Mouse (Mus musculus): ENCODE data around the gene Crat. TPM values are rescaled to one million over a fixed set of nuclear protein-coding genes. Genes with fewer than 3 reads are reported as not detected.

Crat gene
- total RNA-seq, 2 experiments from 2014 or later = 378 to 382 TPM

DNA sequence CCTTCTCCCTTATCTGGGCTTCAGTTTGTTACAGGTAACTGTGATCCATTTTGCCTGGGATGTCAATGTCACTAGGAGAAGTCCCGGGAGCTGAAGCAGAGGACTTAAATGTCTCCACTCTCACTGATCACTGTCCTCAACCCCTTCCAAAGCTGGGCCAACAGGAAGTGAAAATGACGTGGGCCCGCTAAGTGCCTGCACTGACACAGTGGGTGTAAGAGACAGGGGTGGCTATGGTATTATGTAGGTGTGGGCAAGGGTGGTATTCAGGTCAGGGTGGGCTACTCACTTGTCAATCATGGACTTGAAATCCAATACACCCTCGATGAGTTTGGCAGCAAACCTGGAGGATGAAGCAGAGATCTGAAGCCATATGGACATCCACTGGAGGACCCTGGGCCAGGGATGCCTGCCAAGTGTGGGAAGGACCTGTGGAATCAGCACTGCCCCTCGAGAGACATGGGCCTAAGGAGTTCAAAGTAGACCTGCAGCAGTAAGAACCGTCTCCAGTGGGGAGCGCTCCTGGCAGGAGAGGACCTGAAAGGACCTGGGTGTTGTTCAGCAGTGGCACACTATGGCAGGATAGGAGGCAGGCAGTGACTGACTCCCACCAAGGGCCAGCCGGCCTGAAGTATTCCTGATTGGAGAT lies 7.0 kb downstream of the Crat start:
- no peak for DNase-seq (ENCODE audit: low spot score)

DNA sequence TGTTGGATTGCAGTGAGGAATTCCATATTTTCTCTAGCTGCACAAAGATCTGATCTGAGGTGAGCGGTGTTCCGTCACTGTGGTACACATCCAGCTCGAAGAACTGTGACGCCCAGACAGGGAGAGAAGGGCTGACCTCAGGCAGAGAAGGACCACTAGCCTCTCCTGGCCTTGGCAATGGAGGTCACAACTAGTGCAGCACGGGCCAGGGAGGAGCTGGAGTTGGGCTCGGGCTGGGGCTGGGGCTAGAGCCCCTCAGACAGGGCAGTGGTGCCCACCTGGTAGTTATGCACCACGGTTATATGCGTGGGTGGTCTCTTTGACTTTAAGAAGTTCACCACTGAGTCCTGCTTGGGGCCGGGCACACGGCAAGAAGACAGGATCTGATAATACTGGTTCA lies 7.8 kb downstream of the Crat start:
- no peak for DNase-seq (ENCODE audit: low spot score)

DNA sequence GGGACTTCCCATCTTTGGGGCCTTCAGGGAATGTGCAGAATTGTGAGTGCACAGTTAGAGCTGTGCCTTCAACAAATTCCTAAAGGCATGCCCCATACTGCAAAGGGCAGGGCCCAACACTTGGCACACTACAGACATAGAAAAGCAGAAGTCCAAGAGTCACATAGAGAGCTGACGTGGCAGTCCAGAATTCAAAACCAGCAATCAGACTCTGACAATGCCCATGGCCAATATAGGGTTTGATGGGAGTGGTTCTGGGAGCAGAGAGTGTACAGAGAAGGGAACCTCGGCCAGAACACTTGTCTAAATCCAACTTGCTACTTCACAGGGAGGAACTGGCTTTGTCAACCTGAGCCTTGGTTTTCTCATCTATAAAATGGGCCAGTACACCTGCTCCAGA lies 8.4 kb downstream of the Crat start:
- no peak for DNase-seq (ENCODE audit: low spot score)

DNA sequence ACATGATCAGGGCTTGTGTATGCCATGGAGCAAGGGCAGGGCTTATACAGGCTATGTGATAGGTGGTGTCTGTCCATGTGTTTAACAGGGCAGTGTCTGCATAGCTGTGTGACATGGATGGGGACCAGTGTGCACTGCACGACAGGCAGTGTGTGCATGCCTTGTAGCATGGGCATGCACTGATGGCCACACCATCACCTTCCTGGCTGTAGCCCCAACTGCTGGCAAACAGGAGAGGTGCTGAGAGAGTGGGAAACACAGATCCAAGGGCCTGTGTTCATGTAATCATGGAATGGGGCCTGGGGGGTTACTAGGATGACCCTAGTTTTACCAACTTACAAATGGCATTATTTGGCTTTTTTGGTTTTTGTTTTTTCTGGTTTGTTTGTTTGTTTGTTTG lies 11.7 kb downstream of the Crat start:
- no peak for DNase-seq (ENCODE audit: low spot score)

DNA sequence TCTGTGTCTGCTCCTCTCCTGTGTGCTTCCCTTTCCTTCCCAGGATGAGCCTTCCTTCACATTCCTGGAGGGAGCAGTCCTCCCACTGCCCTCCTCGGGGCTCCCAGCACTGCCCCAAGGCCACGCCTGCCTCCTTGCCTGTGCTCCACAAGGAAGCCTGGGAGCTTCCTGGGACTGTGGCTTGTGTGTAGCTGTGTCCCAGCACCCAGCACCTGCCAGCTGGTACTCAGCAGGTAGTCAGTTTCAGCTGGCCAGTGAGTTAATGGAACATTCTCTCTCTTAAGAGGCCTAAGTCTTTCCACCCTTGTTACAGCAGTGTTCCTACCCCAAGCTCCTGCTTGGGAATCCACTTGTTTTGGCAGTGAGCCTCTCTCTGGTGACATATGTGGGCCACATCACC lies 12.8 kb downstream of the Crat start:
- DNase-seq (ENCODE audit: low spot score) = no peak

DNA sequence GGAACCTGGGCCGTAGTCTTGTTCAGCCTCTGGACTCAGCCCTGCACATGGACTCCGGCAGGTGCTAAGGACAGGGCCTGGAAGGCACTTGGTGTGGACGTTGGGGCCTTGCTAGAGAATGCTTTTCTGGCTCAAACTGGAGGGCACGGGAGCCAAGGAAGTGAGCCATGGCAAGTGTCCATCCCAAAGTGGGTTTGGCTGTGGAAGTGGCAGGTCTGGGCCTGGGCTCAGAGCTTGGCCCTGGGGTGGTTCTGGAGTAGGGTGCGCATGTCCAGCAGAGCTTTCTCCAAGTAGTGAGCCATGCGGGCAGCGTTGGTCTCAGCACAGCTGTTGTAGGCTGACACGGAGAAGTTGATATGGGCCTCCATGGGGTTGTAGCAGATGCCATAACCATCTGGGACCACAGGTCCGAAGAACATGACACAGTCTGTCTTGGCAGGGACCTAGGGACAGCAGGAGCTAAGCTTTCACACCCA lies 13.2 kb downstream of the Crat start:
- peak; percentile 77 for DNase-seq (ENCODE audit: low spot score)

DNA sequence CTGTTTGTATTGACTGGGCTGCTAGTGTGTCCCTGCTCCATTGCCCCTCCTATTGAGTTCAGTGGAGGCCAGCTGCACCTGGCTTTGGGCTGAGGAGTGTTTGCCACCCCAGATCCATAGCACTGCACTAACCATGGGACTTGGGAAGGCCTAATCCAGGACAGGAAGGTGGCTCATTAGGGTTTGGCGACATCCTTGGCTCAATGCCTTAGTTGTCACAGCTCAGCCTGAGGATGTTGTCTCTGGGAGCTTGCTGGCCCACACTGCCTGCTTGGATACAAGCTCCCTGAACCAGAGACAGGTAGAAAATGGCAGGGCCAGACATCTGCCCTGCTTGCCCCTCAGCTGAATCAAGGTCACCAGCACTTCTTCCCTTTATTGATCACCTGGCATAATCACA lies 14.0 kb downstream of the Crat start:
- no peak for DNase-seq (ENCODE audit: low spot score)

DNA sequence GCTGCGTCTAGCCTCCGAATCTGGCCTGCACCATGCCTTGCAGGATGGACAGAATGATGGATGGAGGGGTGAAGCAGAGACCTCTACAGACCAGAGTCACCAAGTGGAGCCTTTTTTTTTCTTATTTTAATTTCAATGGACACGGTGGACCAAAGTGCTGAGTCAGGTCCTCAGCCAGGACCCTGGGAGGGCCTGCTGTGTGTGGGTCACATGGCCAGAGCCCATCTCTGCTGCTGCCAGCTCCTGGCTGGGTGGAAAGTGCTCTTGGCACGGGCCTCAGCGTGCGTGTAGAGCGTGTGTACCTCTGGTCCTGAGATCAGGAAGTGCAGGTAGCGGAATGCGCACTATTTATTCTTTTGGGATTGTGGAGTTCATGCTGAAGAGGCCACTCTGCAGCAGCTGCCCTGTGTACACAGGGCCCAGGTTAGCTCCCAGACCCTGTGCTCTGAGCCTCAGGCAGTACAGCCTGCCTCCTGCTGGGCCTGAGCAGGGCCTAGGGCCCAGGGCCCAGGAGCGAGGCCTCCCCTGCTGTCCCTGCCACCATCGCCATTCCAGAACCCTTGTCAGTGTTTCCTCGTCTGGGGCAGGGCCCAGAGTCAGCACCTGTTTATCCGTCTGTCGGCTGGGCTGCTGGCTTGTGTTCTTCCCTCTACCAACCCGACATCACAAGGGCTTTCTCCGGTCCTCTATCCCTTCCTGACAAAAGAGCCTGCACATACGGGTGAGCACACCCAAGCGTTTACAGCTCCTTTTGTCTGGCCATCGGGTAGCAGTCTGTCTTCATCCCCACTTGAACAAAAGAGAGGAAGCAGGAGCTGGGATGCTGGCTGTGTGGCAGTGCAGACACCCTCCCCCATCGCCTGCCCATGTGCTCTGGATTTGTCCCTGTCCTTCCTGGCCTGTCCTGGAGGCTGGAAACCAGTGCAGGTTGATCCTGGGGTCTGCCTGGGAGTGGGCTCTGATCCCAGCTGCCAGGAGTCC lies 16.1 kb downstream of the Crat start:
- no peak for DNase-seq (ENCODE audit: low spot score)

DNA sequence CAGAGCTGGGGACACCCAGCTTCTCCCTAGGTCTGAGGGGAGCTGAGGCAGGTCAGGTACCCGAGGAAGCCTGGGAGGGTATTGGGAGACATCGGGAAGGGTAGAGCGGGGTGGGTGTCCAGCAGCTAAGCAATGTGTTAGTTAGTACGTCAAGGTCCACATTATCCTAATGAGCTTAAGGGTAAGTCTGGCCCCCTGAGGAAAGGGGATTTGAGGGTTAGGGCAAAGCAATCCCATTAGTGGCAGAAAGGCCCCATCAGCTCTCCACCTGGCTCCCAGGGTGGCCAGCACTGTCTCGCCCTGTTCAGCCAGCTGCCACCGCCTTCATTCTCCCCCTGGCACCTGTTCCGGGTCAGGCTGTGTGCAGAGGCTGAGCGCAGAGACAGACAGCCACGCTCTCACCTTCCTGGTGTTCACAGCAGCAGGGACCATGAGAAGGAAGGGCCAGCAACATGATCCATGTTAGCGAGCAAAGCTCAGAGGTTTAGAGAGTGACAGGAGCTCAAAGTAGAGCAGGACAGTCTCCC lies 17.6 kb downstream of the Crat start:
- DNase-seq (ENCODE audit: low spot score) = no peak

DNA sequence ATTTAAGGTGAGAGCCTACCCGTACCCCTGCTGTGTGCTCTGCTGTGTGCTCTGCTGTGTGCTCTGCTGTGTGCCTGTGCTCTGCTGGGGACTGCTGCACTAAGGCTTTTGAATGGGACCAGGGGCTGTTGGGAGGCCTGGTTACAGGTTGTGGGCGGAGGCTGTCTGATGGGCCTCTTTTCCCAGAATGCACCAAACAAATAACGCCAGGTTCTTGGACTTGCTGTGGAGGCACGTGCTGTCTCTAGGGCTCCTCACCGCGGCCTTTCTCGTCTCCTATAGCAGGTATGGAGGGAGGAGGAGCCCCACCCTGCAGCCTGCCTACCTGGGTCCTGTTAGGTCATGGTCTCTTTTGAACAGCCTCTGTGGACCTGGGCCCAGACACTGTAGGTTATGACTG lies 19.4 kb downstream of the Crat start:
- no peak for DNase-seq (ENCODE audit: low spot score)

DNA sequence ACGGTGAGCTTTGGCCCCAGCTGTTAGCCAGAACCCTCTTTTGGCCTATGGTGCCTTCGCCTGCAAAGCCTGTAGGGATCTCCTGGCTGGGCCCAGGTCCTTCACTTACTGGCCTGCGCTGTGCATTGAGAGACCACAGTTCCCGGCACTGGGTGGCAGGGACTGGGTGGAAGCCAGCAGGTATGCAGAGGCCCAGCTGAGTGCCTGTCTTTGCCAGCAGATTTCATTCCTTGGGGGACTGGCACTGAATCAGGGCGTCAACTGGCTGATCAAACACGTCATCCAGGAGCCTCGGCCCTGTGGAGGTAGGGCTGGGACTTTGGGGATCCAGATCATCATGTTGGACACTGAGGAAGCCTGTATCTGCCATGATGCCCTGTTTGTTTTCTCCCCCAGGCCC lies 19.9 kb downstream of the Crat start:
- no peak for DNase-seq (ENCODE audit: low spot score)

DNA sequence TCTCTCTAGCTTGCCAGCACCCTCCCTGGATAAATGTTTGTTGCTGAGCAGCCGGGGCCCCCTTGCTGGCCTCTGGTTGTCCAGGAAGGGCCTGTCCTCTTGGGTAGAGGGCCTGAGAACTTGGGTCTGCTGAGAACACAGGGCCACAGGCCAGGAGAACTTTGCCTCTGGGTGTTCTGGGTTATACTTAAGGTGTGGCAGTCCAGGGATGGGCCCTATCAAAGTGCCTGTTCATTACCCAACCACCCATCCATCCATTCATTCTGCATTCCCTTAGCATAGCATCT lies 22.3 kb downstream of the Crat start:
- DNase-seq (ENCODE audit: low spot score) = no peak

DNA sequence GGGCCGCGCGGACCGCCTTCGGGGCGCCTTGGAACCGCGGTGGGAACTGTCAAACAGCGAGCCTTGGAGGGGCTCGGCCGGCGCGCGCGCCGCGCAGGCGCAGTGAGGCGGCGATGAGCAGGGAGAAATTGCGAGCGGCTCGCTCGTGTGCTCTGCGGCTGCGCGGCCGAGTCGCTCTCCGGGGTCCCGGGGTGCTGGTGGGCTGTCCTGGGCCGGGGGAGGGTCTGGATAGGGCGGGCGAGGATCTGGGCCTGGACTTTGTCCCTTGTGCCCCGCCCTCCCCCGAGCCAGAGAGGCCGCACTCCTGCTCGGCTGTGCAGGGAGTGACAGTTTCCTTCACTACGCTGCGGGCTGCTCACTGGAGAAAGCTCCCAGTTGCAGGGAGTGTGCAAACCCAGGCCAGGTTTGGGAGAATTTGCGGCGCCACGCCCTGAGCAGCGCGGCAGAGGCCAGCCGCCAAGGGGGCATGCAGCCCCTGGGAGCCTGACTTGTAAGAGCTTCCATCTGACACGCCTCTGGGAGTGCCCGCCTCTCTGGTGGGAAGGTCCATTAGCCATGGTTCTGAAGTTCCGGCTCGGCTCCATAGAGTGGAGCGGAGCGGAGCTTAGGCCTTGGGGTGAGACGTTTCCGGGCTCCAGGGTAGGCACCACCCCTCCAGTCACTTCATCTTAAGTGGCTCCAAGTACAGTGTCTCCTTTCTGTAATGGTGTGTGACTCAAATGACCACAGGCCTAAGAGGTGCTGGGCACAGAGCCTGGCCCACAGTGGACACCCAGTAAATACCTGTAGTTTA lies 22.8 kb downstream of the Crat start:
- DNase-seq (ENCODE audit: low spot score) = peak; percentile 80

DNA sequence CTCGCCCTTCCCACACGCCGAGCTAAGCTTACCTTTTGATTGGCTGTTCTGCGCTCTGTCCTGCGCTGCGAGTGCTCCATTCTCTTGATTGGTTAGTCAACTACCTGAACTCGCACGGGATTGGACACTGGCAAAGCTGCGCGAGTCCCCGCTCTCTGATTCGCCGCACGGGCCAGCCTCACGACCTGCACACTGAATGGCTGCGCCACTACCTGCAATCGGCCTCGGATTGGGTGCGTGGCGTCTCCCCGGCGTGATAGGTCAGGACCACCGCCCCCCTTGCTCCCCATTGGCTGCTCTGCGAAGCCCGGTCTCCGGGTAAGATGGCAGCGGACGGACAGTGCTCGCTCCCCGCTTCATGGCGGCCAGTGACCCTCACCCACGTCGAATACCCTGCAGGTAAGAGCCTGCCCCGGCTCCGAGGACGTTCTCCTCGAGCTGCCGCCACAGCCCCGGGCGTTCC lies 23.5 kb downstream of the Crat start, which contains the start of gene Dolpp1:
Gene Dolpp1, plus strand, starts transcription at position 141 of the 463 bp plus-strand sequence.
- DNase-seq (ENCODE audit: low spot score) = peak; percentile 96

DNA sequence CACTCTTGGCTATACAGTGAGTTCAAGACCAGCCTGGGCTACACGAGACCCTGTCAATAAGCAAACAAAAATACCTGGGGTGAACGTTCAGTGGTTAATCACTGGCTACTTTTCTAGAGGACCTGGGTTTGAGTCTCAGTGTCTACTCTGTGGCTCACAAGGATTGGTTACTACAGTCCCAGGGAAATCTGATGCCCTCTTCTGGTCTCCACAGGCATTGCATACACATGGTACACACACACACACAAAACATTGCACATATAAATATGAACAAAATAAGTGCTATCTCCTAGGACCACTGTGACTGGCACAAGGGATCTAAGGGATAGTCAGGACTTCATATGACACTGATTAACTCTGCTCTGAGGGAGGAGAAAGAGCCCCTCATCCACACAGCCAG lies 26.6 kb downstream of the Crat start:
- DNase-seq (ENCODE audit: low spot score) = no peak

DNA sequence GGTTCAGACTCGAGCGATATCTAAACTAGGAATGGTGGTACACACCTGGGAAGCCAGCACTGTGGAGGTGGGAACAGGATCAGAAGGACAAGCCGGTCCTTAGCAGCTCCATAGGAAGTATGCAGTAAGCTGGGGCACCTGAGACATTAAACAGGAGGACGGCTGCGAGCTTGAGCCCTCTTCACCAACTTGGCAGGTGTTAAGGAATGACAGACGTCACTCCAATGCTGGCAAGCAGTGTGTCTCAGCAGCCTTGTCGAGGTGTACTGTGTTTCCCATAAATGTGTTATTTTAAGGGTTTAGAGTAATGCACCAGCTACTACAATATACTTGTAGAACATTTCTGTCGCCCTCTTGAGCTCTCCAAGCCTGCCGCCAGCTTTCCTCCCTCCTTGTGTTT lies 28.7 kb downstream of the Crat start:
- no peak for DNase-seq (ENCODE audit: low spot score)

DNA sequence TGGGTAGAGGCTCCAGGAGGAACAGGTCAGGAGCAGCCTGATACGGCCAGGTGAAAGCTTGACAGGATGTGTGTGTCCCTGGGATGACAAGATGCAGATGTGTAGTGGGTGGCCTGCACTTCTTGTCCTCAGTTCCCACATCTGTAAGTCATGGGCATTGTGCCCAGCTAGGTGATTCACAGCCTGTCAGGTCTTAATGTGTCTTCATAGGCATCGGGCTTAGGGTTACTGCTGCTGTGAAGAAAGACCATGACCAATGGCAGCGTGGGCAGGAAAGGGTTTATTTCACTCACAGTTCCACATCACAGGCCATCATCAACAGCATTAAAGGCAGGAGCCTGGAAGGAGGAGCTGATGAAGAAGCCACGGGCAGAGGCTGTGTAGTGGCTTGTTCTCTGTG lies 30.0 kb downstream of the Crat start:
- no peak for DNase-seq (ENCODE audit: low spot score)

DNA sequence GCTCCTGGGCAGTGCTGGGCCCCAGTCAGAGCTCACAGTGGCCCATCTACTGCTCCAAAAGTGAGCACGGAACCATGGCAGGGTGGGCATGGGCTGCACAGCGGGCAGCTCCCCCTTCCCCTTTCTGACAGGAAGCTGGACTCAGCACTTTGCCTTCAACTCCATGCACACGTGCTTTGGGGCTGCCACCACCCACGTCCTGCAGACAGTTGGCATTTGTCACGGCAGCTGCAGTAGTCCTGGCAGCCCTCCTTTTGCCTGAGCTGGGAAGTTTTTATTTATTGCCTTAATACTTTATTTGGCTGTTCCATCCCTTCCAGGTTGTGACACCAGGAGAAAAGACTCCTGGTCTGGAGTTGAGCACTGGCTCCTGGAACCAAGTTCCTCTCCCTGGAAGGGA lies 30.8 kb downstream of the Crat start:
- DNase-seq (ENCODE audit: low spot score) = no peak

DNA sequence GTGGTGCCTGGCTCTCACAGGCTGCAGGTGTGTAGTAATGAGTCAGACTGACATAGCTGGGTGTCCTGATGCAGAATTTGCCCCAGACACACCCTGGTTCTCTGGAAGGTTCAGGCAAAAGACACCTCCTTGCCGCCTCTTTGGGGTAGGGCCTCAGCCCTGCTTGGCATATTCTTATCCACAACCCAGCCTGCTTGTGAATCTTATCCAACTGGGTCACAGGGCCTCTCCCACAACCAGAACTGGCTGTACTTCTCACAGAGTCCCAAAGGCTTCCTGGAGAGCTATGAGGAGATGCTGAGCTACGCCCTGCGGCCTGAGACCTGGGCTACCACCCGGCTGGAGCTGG lies 34.3 kb downstream of the Crat start:
- DNase-seq (ENCODE audit: low spot score) = peak; percentile 66

DNA sequence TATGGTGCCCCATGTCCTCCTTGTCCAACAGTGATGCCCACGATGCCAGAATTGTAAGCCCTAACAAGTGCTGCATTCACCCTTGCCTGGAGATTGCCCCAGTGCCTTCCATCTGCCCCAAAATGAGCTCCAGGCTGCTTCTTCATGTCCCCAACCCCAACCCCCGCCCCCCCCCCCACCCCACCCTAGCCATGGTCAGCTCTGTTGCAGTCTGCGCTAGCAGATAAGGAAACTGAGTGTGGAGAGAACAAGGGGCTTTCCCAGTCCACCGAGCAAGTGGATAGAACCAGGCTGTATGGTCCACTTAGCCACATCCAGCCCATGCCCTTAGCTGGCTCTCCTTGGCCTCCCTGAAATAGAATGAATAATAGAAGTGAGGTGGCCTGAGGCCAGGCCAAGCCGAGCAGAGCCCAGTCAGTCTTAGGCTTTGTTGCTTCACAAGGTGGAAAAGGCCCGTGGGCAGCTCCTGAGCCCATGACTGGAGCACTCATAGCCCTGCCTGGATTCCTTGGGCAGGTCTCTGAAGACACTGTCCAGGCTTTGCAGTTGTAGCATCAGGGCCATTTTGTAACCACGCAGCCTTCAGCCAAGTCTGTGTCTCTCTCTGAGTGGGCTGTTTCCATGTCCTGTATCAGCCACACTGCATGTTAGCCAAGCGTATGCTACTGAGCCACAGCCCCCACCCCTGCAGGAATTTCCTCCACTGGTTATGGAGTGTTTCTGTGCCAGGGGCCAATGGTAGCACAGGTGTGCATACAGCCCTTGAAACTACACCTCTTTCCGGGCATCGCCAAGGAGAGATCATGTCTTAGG lies 34.8 kb downstream of the Crat start:
- DNase-seq (ENCODE audit: low spot score) = no peak

DNA sequence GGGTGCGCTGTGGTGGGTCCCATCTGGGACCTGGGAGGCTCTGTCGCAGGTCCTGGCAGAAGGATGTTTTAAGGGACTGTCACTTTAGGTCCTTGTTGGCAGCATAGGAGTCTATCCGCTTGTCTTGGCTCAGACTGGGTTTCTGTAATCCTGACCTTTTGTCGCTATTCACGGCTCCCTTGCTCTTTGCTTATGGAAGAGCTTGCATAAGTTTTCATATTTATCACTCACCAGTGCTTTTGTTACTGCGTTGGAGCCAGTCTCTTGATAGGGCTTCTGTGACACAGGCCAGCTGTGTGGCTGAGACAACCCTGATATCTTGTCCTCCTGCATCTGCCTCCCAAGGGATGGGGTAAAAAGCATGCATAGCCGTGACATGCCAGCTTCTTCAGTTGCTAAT lies 36.3 kb downstream of the Crat start:
- DNase-seq (ENCODE audit: low spot score) = no peak

Data from gastrocnemius, adult 18-20 months (tissue).